Mouse (Mus musculus) limb, embryonic 11.5 days (tissue): ENCODE measurements around the gene Syt12. TPM values are rescaled to one million over a fixed set of nuclear protein-coding genes. Genes with fewer than 3 reads are reported as not detected.

Experiments
- ATAC-seq: fragments of 200-750 bp; cut with Nextera tagmentation; 2 replicates; pipeline ENCODE4 v1.8.0; 2017; ENCODE audit warnings: low read depth; ENCODE audit not compliant: insufficient number of reproducible peaks, low FRiP score, low TSS enrichment
- DNase-seq: peaks from one replicate; pipeline ENCODE4 v3.0.0-alpha.2; 2015; ENCODE audit warnings: low spot score
- H3K27ac ChIP-seq: fragments of 300-500 bp; sonication (generic); replicated peaks from 2 replicates; pipeline ENCODE4 v1.5.1; 2014; ENCODE audit warnings: low read depth, mild to moderate bottlenecking, low read length
- H3K27me3 ChIP-seq: fragments of 300-500 bp; sonication (generic); 2 replicates; pipeline ENCODE4 v1.6.1; 2014; ENCODE audit warnings: mild to moderate bottlenecking, low read length, mixed read lengths; ENCODE audit not compliant: control insufficient read depth, insufficient read depth
- H3K36me3 ChIP-seq: fragments of 300-500 bp; sonication (generic); 2 replicates; pipeline ENCODE4 v1.6.1; 2014; ENCODE audit warnings: mild to moderate bottlenecking, low read length, moderate library complexity, mixed read lengths; ENCODE audit not compliant: control insufficient read depth, insufficient read depth
- H3K4me1 ChIP-seq: fragments of 300-500 bp; sonication (generic); 2 replicates; pipeline ENCODE4 v1.6.1; 2014; ENCODE audit warnings: low read length, mixed read lengths; ENCODE audit not compliant: control insufficient read depth, insufficient read depth
- H3K4me2 ChIP-seq: fragments of 300-500 bp; sonication (generic); 2 replicates; pipeline ENCODE4 v1.6.1; 2014; ENCODE audit warnings: low read depth, mild to moderate bottlenecking, moderate library complexity; ENCODE audit not compliant: severe bottlenecking
- H3K4me3 ChIP-seq: fragments of 300-500 bp; sonication (generic); 2 replicates; pipeline ENCODE4 v1.5.1; 2014; ENCODE audit warnings: low read depth, low read length
- H3K9ac ChIP-seq: fragments of 300-500 bp; sonication (generic); 2 replicates; pipeline ENCODE4 v1.6.1; 2014; ENCODE audit warnings: mild to moderate bottlenecking, low read length
- H3K9me3 ChIP-seq: fragments of 300-500 bp; sonication (generic); 2 replicates; pipeline ENCODE4 v1.6.1; 2016; ENCODE audit warnings: low read length; ENCODE audit not compliant: control insufficient read depth
- WGBS: fragments of 180-500 bp; shearing (Covaris S2); extraction: QIAGEN DNeasy Blood & Tissue Kit; methylation state at CpG from one replicate; pipeline ENCODE4 v1.1.7; 2014; 5-methylcytosine and 5-hydroxymethylcytosine counted together
- polyA plus RNA-seq: library from polyadenylated mRNA; unstranded; fragments of >200 nt; fragmentation: Nextera tagmentation; extraction: Ambion mirVana; gene quantifications from 2 replicates; pipeline ENCODE4 v1.2.1, GENCODE M21; 2014

Gene Syt12
- polyA plus RNA-seq, 1 experiment from 2014 or later, result 0.49 TPM

- H3K4me3 ChIP-seq, result no peak overlapping the region
- no peak overlapping the region for H3K27ac ChIP-seq
- WGBS, result 83% methylated on average over 5 of the region's 5 CpGs
- H3K36me3 ChIP-seq, result no peaks in the 10 kb centered on the region
- no peaks in the 10 kb centered on the region for H3K9me3 ChIP-seq
- ATAC-seq, result no peak
- H3K9ac ChIP-seq, result no peak overlapping the region
- H3K4me1 ChIP-seq, result peaks cover 2% of the 10 kb centered on the region; the same call in 1 of the 2 replicates
- no peaks in the 10 kb centered on the region for H3K27me3 ChIP-seq
- no peak for DNase-seq
- H3K4me2 ChIP-seq, result no peak overlapping the region
These were observed 18.6 kb upstream of the Syt12 start for GRCm38 (mm10) chr19:4495814-4496213.

GRCm38 (mm10) chr19:4494707-4495106, 17.5 kb upstream of the Syt12 start:
- Histone ChIP-seq H3K4me3 (no peak overlapping the region), H3K9ac (no peak overlapping the region), H3K9me3 (no peaks in the 10 kb centered on the region), H3K4me1 (peaks cover 2% of the 10 kb centered on the region; the same call in 1 of the 2 replicates), H3K4me2 (no peak overlapping the region), H3K27ac (no peak overlapping the region), H3K27me3 (no peaks in the 10 kb centered on the region), H3K36me3 (no peaks in the 10 kb centered on the region)
- DNase-seq (no peak), ATAC-seq (no peak)
- 71% methylated on average over 7 of the region's 7 CpGs for WGBS

- H3K4me1 ChIP-seq, result 0 out of 2 replicates have a peak, but pooled peaks cover 2% of the 10 kb centered on the region
- H3K27ac ChIP-seq, result no peak overlapping the region
- no peaks in the 10 kb centered on the region for H3K9me3 ChIP-seq
- WGBS, result 58% methylated on average over 9 of the region's 9 CpGs
- H3K27me3 ChIP-seq, result no peaks in the 10 kb centered on the region
- DNase-seq, result no peak
- no peak overlapping the region for H3K9ac ChIP-seq
- ATAC-seq, result no peak
- no peak overlapping the region for H3K4me2 ChIP-seq
- H3K4me3 ChIP-seq, result no peak overlapping the region
- no peaks in the 10 kb centered on the region for H3K36me3 ChIP-seq
These were observed 15.5 kb upstream of the Syt12 start for GRCm38 (mm10) chr19:4492526-4493296.

GRCm38 (mm10) chr19:4491080-4491695, 13.9 kb upstream of the Syt12 start:
- H3K9me3 ChIP-seq, result no peaks in the 10 kb centered on the region
- H3K36me3 ChIP-seq, result no peaks in the 10 kb centered on the region
- ATAC-seq (no peak), DNase-seq (no peak)
- H3K27me3 ChIP-seq, result no peaks in the 10 kb centered on the region
- H3K4me2 ChIP-seq, result no peak overlapping the region
- H3K4me1 ChIP-seq, result 0 out of 2 replicates have a peak, but pooled peaks cover 2% of the 10 kb centered on the region
- H3K9ac ChIP-seq, result no peak overlapping the region
- H3K4me3 ChIP-seq, result no peak overlapping the region
- H3K27ac ChIP-seq, result no peak overlapping the region
- 67% methylated on average over 10 of the region's 10 CpGs for WGBS

- no peaks in the 10 kb centered on the region for H3K9me3 ChIP-seq
- H3K36me3 ChIP-seq, result no peaks in the 10 kb centered on the region
- WGBS, result 65% methylated on average over 2 of the region's 2 CpGs
- no peak for DNase-seq
- no peak overlapping the region for H3K27ac ChIP-seq
- H3K4me2 ChIP-seq, result no peak overlapping the region
- H3K9ac ChIP-seq, result no peak overlapping the region
- 0 out of 2 replicates have a peak, but pooled peaks cover under 1% of the 10 kb centered on the region for H3K4me1 ChIP-seq
- ATAC-seq, result no peak
- no peak overlapping the region for H3K4me3 ChIP-seq
- H3K27me3 ChIP-seq, result no peaks in the 10 kb centered on the region
These were observed 10.6 kb upstream of the Syt12 start for GRCm38 (mm10) chr19:4487877-4488276.

- ATAC-seq (no peak), DNase-seq (no peak)
- Histone ChIP-seq H3K9ac (no peak overlapping the region), H3K27me3 (no peaks in the 10 kb centered on the region), H3K27ac (no peak overlapping the region), H3K4me1 (no peaks in the 10 kb centered on the region), H3K4me3 (no peak overlapping the region), H3K36me3 (no peaks in the 10 kb centered on the region), H3K9me3 (no peaks in the 10 kb centered on the region), H3K4me2 (no peak overlapping the region)
- 69% methylated on average over 5 of the region's 5 CpGs for WGBS
These were observed 7.8 kb upstream of the Syt12 start for GRCm38 (mm10) chr19:4485006-4485405.

- no peak for ATAC-seq
These were observed 5.0 kb upstream of the Syt12 start for GRCm38 (mm10) chr19:4482111-4482859.

GRCm38 (mm10) chr19:4481326-4481725, 4.1 kb upstream of the Syt12 start:
- Histone ChIP-seq H3K36me3 (no peaks in the 10 kb centered on the region), H3K4me1 (0 out of 2 replicates have a peak, but pooled peaks cover 2% of the 10 kb centered on the region), H3K27me3 (peaks cover 15% of the 10 kb centered on the region), H3K9ac (no peak overlapping the region), H3K9me3 (no peaks in the 10 kb centered on the region), H3K4me3 (no peak overlapping the region), H3K4me2 (no peak overlapping the region), H3K27ac (no peak overlapping the region)
- WGBS, result 46% methylated on average over 4 of the region's 4 CpGs
- DNase-seq, result no peak
- ATAC-seq, result no peak

More at GRCm38 (mm10) chr19:4482111-4482859, 5.0 kb upstream of the Syt12 start:
- no peaks in the 10 kb centered on the region for H3K36me3 ChIP-seq
- no peaks in the 10 kb centered on the region for H3K4me1 ChIP-seq
- no peaks in the 10 kb centered on the region for H3K9me3 ChIP-seq
- 87% methylated on average over 3 of the region's 3 CpGs for WGBS
- H3K27me3 ChIP-seq, result peaks cover 5% of the 10 kb centered on the region
- no peak overlapping the region for H3K4me3 ChIP-seq
- no peak overlapping the region for H3K9ac ChIP-seq
- no peak for DNase-seq
- H3K4me2 ChIP-seq, result no peak overlapping the region
- H3K27ac ChIP-seq, result no peak overlapping the region
